Mouse (Mus musculus): ENCODE data around the gene Fndc9. TPM values are rescaled to one million over a fixed set of nuclear protein-coding genes. Genes with fewer than 3 reads are reported as not detected.

Fndc9 gene
- polyA plus RNA-seq, 1 experiment from 2014 or later: 3.6 TPM

- no peaks in the 10 kb centered on the region for H3K4me1 ChIP-seq (replicated peaks)
- no peak overlapping the region for H3K9ac ChIP-seq
- no peaks in the 10 kb centered on the region for H3K27me3 ChIP-seq
- H3K9me3 ChIP-seq: no peaks in the 10 kb centered on the region
- ATAC-seq (ENCODE audit: low FRiP score, low read depth): no peak
- no peak overlapping the region for H3K27ac ChIP-seq (replicated peaks)
- no peak overlapping the region for H3K4me3 ChIP-seq
- 80% methylated on average over 12 of the region's 12 CpGs for WGBS
- peaks cover 80% of the 10 kb centered on the region for H3K36me3 ChIP-seq
- H3K4me2 ChIP-seq: no peak overlapping the region
Measured at GRCm38 (mm10) chr11:46278709-46279108, 43.4 kb downstream of the Fndc9 start.

GRCm38 (mm10) chr11:46282612-46283011 lies 47.3 kb downstream of the Fndc9 start:
- Histone ChIP-seq H3K4me2 (no peak overlapping the region), H3K27ac (replicated peaks) (no peak overlapping the region), H3K9me3 (no peaks in the 10 kb centered on the region), H3K36me3 (peaks cover 71% of the 10 kb centered on the region), H3K27me3 (no peaks in the 10 kb centered on the region), H3K4me3 (no peak overlapping the region), H3K9ac (no peak overlapping the region), H3K4me1 (replicated peaks) (no peaks in the 10 kb centered on the region)
- WGBS: 96% methylated on average over 5 of the region's 5 CpGs
- no peak for ATAC-seq (ENCODE audit: low FRiP score, low read depth)

- WGBS: 92% methylated on average over 6 of the region's 6 CpGs
- Histone ChIP-seq H3K27me3 (no peaks in the 10 kb centered on the region), H3K27ac (replicated peaks) (no peak overlapping the region), H3K4me2 (no peak overlapping the region), H3K9me3 (no peaks in the 10 kb centered on the region), H3K4me3 (no peak overlapping the region), H3K9ac (no peak overlapping the region), H3K36me3 (peaks cover 71% of the 10 kb centered on the region), H3K4me1 (replicated peaks) (no peaks in the 10 kb centered on the region)
- ATAC-seq (ENCODE audit: low FRiP score, low read depth): no peak
Measured at GRCm38 (mm10) chr11:46283800-46284199, 48.5 kb downstream of the Fndc9 start.

GRCm38 (mm10) chr11:46286803-46287202 lies 51.5 kb downstream of the Fndc9 start:
- H3K9me3 ChIP-seq: no peaks in the 10 kb centered on the region
- no peak overlapping the region for H3K4me3 ChIP-seq
- no peak for ATAC-seq (ENCODE audit: low FRiP score, low read depth)
- no peak overlapping the region for H3K4me2 ChIP-seq
- no peaks in the 10 kb centered on the region for H3K27me3 ChIP-seq
- H3K4me1 ChIP-seq (replicated peaks): peaks cover 10% of the 10 kb centered on the region
- peaks cover 66% of the 10 kb centered on the region for H3K36me3 ChIP-seq
- 34% methylated on average over 6 of the region's 6 CpGs for WGBS
- no peak overlapping the region for H3K27ac ChIP-seq (replicated peaks)
- H3K9ac ChIP-seq: no peak overlapping the region

- Histone ChIP-seq H3K4me1 (replicated peaks) (peaks cover 10% of the 10 kb centered on the region), H3K9ac (no peak overlapping the region), H3K4me2 (no peak overlapping the region), H3K9me3 (no peaks in the 10 kb centered on the region), H3K27ac (replicated peaks) (no peak overlapping the region), H3K27me3 (no peaks in the 10 kb centered on the region), H3K36me3 (peaks cover 54% of the 10 kb centered on the region), H3K4me3 (no peak overlapping the region)
- no peak for ATAC-seq (ENCODE audit: low FRiP score, low read depth)
- WGBS: 75% methylated on average over 5 of the region's 5 CpGs
Measured at GRCm38 (mm10) chr11:46288091-46288490, 52.8 kb downstream of the Fndc9 start.

- H3K9me3 ChIP-seq: no peaks in the 10 kb centered on the region
- no peak overlapping the region for H3K4me2 ChIP-seq
- H3K36me3 ChIP-seq: peaks cover 44% of the 10 kb centered on the region
- H3K9ac ChIP-seq: no peak overlapping the region
- no peak overlapping the region for H3K27ac ChIP-seq (replicated peaks)
- peaks cover 10% of the 10 kb centered on the region for H3K4me1 ChIP-seq (replicated peaks)
- ATAC-seq (ENCODE audit: low FRiP score, low read depth): no peak
- WGBS: 32% methylated on average over 4 of the region's 4 CpGs
- no peaks in the 10 kb centered on the region for H3K27me3 ChIP-seq
- H3K4me3 ChIP-seq: no peak overlapping the region
Measured at GRCm38 (mm10) chr11:46289022-46289421, 53.7 kb downstream of the Fndc9 start.

Other genes with a start within 250 kb of the Fndc9 start
- 5.6 and 7.1 TPM in 2 replicates for gene Gm12166, start 183.2 kb upstream of the Fndc9 start, polyA plus RNA-seq (2015; fragmentation: Nextera tagmentation; extraction: Ambion mirVana)
- gene Adam19, start 179.5 kb upstream of the Fndc9 start, polyA plus RNA-seq (2015; fragmentation: Nextera tagmentation; extraction: Ambion mirVana): 12.0 and 12.6 TPM in 2 replicates
- gene Nipal4, start 69.0 kb upstream of the Fndc9 start, polyA plus RNA-seq (2015; fragmentation: Nextera tagmentation; extraction: Ambion mirVana): 0.43 and 0.47 TPM in 2 replicates
- gene Cyfip2, start 77.3 kb downstream of the Fndc9 start, polyA plus RNA-seq (2015; fragmentation: Nextera tagmentation; extraction: Ambion mirVana): 90.3 and 95.4 TPM in 2 replicates
- not detected in 2 replicates for gene Itk, start 154.0 kb downstream of the Fndc9 start, polyA plus RNA-seq (2015; fragmentation: Nextera tagmentation; extraction: Ambion mirVana)
- not detected in 2 replicates for gene Fam71b, start 161.0 kb downstream of the Fndc9 start, polyA plus RNA-seq (2015; fragmentation: Nextera tagmentation; extraction: Ambion mirVana)
- gene Med7, start 201.4 kb downstream of the Fndc9 start, polyA plus RNA-seq (2015; fragmentation: Nextera tagmentation; extraction: Ambion mirVana): 60.8 and 62.0 TPM in 2 replicates
- 0.12 and 0.24 TPM in 2 replicates for gene Havcr2, start 219.4 kb downstream of the Fndc9 start, polyA plus RNA-seq (2015; fragmentation: Nextera tagmentation; extraction: Ambion mirVana)